Mouse (Mus musculus): ENCODE measurements at regions not wholly inside any gene's neighbourhood (a gene's known extent, or its start where the extent isn't known, plus 50 kb on each side); places are given as distances from the start of the nearest gene placed in this dataset.

DNA sequence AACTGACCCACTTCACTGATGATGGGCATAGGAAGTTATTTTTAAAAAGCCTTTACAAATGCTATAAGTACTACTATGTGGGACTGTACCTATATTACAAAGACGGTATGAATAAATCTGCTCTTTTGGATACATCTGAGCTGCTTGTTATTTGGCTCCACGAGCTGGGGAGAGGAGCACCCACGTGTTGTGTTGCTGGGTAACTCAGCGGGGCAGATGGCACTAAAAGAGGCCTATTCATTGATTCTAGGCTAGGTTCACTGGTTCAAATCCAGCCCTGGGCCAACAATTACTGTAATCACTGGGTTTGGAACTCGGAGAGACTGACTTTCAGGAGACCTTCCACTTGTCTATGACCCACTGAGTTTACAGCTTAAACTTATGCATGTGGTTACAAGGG, 176.0 kb upstream of the Cadm1 start:
- DNase-seq: no peak

- DNase-seq: no peak
Measured at GRCm38 (mm10) chr9:47354423-47354822, 175.6 kb upstream of the Cadm1 start.

DNA sequence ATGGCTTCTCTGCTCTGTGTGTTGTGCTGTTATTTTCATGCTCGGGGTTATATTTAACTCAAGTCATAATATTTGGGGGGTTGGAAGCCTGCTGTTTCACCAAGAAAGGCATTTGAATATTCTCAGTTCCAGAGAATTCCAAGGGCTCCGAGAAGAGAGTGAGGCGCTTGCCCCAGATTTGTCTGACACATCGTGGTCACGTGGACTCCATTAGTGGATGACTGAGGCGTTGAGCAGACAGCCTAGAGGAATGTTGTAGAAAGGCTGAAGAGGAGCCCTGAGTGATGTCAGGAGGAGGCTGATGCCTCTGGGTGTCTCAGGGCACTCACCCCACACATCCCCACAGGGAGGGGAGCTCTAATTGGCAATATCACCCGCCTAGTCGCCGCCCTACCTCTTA, 175.1 kb upstream of the Cadm1 start:
- DNase-seq: no peak

DNA sequence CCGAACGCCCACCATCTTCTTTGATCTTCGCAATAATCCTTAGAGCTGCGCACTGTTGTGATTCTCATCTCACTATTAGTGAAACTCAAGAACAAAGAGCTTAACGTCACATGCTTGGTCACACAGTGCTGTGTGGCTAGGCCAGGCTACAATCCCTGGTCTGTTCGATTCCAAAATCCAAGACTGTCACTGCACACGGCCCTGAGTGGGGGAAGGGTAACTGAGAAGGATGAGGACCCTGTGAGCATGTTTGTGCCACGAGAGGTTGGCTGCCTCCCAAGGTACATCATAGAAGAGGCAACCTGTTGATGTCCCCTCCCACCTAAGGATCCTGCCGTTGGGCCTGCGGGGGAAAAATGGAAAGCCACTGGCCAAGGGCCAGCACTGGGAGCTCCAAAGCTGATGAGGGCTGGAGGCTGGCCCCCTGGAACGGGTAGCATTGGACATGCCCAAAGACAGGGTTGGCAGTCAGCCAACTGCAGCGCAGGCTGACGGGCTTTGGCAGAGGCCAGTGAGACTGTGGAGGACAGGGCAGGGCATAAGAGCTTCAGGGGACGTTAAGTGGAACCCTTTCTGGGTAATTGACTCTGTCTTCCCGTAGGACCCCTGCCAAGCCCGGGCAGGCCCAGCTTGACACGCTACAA, 172.1 kb upstream of the Cadm1 start:
- no peak for DNase-seq

- DNase-seq: no peak
Measured at GRCm38 (mm10) chr9:47358400-47358767, 171.6 kb upstream of the Cadm1 start.

DNA sequence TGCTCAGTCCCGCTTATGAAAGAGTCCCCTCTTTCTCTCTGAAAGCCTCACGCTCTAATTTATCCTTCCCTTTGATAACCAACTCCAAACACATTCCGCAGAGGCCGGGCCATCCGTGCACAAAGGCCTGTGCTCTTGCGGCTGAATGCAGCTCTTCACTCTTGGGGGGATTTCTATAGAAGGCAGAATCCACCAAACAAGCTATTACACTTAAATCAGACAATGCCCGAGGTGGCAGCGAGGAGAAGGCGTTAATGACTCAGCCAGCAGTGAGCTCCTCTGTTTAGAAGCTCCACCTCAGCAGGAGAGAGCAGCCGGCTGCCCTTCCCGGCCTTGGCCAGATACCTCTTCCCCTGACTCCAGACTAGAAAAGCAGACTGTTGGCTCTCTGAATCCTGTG, 166.9 kb upstream of the Cadm1 start:
- no peak for DNase-seq

DNA sequence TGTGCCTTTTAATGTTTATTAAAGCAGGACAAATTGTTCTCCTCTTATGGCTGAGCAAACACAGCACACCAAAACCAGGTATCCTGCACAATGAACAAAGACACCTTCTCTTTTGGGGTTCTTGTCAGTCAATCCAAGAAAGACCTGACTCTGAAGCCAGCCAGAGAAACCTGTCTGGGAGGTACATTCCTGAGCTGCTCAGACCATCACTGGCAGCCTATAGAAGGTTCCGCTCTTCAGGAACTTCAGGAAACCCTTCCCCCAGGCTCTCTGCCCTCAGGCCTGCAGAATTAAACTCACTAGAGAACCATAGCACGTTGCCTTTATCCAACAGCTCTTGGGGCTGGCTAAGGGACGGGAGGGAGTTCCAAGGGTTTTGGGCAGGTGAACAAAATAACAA, 165.2 kb upstream of the Cadm1 start:
- no peak for DNase-seq

GRCm38 (mm10) chr9:47367266-47367957, 162.6 kb upstream of the Cadm1 start:
- DNase-seq: no peak

- DNase-seq: no peak
Measured at GRCm38 (mm10) chr9:47368015-47368901, 161.7 kb upstream of the Cadm1 start.

DNA sequence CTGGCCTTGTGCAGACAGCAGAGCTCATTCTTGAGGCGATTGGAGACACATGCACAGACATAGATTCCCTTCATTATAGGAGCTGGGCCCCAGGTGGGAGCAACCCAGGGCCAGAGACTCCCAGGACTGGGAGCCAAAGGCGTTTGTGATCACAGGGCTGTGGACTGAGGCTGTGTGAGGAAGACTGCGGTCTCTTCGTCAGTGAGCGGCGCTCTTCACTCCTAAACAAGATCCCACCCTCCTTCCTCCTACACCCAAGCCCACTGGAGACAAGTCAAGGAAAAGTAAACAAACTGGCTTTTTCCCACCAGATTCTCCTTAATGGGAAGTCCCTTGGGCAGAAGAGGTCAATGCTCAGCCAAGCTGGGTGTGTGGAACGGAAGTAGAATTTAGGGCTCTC, 157.7 kb upstream of the Cadm1 start:
- DNase-seq: no peak

DNA sequence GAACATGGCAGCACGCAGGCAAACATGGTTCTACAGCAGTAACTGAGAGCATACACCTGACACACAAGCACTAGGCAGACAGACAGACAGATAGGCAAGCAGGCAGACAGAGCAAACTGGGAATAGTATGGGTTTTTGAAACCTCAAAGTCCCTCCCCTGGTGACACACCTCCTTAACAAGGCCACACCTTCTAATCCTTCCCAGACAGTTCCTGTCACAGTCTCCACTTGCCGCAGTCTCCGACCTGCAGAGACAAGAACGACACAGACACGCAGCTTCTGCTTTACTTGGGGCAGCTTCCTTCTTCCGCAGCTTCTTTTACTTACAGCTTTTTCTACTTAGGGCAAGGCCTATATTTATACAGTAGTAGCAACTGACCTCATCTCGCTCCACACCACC, 155.9 kb upstream of the Cadm1 start:
- no peak for DNase-seq

GRCm38 (mm10) chr9:47376645-47377044, 153.3 kb upstream of the Cadm1 start:
- DNase-seq: no peak

- no peak for DNase-seq
Measured at GRCm38 (mm10) chr9:47378541-47378940, 151.4 kb upstream of the Cadm1 start.

DNA sequence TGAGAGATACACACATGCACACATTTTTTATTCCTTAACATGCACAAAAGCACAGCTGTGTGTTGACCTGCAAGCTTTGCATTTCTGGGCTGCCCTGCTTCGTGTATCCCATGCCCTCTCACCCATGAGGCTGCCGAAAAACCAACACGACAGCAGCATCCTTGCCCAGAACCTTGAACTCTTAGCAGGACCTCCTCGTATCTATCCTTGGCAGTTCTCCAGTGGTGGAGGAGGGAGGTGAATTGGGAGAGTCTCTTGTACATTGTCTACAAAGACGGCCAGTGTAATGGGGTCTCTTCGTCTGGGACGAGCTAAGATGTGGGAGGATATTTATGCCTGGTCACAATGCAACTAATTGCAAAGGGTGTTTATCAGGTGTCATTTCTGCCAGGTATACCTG, 149.6 kb upstream of the Cadm1 start:
- DNase-seq: no peak

- no peak for DNase-seq
Measured at GRCm38 (mm10) chr9:47384185-47384854, 145.7 kb upstream of the Cadm1 start.

DNA sequence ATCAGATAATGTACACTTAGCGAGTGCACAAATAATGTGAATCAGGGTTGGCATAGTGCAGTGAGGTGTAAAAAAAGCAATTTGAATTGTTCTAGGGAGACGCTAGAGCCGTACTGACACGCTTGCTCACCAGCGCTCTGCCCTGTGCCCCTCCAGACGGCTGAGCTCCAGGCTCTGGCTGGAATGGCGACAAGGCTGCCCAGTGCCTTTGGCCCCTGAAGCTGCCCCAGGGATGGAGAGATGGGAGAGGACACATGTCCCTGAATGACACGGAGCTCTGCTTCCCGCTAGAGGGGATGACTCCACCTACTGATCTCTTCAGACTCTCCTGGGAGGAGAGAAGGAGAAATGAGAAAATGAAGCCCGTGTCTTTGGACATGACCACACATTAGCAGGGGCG, 143.3 kb upstream of the Cadm1 start:
- DNase-seq: no peak

DNA sequence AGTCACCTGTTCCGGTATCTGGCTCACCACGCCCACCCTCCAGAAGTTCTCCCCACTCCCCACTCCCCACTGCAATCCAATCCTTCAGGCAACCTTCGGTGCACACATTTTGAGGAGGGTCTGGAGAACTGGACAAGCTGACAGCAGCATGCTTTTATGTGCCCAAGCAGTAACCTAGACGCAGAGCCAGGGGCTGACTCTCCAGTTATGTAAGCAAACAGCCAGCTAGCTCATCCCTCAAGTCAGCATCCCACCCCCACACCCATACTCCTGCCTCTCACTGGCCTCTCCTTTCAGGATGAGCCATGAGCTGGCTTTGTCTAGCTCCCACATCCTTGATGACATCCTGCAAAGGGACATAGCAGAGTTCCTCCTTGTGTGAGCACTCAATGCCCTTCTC, 142.8 kb upstream of the Cadm1 start:
- DNase-seq: no peak

GRCm38 (mm10) chr9:47387716-47388300, 142.2 kb upstream of the Cadm1 start:
- DNase-seq: no peak

DNA sequence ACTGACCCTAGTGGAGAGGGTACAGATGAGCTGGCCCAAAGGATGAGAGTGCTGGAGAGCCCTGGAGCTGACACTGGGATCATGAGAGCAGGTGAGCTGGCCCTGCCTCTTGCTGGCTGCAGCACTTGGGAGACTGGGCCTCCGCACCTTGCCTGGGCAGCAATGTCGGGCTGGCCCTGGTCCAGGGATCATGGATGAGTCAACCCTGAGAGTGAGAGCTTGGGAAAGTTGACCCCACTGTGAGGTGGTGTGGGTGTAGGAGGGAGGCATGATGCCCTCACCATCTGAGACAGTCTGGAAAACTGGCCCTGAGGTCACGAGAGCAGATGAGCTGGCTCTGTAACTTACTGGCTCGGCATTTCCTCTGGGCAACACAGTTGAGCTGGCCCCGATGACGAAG, 140.1 kb upstream of the Cadm1 start:
- DNase-seq: no peak

- DNase-seq: no peak
Measured at GRCm38 (mm10) chr9:47391669-47392068, 138.3 kb upstream of the Cadm1 start.

DNA sequence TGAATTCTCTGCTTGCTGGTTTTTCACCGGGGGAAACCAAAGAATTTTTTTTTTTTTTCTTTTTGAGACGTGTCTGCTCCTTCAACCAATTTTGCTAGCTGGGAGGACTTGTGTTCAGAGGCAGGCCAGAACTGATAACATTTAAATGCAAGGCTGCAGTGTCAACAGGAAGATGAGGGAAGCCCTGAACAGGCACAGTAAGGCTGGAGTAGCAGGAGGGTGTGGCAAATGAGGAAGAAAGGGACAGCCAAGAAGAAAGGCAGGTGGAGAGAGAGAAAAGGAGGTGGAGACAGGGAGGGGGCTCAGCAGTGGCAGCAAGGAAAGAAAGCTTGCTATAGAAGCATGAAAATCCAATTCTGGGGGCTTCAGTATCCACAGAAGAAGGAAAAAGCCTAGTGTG, 130.4 kb upstream of the Cadm1 start:
- DNase-seq: no peak

DNA sequence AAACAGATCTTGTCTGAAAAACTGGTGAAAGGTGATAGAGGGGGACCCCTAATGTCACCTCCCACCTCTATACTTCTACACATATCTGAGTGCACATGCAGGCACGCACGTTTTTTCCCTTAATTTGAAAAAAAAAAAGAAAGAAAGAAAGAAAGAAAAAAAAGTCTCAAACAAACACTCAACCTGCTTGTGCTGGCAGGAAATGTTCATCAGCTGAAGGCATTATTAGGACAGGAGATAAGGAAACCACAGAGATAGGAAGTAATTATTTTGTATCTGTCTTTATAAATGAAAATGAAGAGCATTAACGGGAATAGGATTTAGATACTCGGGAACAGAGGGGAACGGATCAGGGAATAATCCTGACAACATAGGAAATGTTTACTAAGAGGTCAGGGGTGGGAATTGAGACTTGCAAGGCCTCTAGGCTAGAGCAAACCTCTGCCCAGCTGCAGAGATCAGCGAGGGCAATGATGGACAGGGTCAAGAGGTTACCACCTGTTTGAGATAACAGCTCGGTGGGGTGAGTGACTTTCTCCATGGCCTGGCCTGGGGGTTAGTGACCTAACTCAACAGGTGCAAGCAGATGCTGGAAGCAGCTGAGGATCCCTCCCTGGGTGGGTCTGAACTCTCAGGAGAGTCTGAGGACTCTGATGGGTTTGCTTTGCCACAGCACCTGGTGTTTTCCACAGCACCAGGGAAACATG, 129.7 kb upstream of the Cadm1 start:
- DNase-seq: no peak
